Mouse (Mus musculus) hindbrain, embryonic 13.5 days (tissue): Measurements from ENCODE around the gene Cpeb2. TPM values are rescaled to one million over a fixed set of nuclear protein-coding genes. Genes with fewer than 3 reads are reported as not detected.
A peak's percentile ranks its signal among the peaks of the same experiment; 100 is the strongest.

Experiments
- ATAC-seq: fragments of 200-750 bp; cut with Nextera tagmentation; 2 replicates; pipeline ENCODE4 v1.8.0; 2017; ENCODE audit warnings: moderate TSS enrichment; ENCODE audit not compliant: low FRiP score
- H3K27ac ChIP-seq: fragments of 300-500 bp; sonication (generic); 2 replicates; pipeline ENCODE4 v1.5.1; 2015; ENCODE audit warnings: inconsistent platforms, mild to moderate bottlenecking, moderate library complexity
- H3K27me3 ChIP-seq: fragments of 300-500 bp; sonication (generic); 2 replicates; pipeline ENCODE4 v1.6.1; 2015; ENCODE audit warnings: mild to moderate bottlenecking, inconsistent platforms
- H3K36me3 ChIP-seq: fragments of 300-500 bp; sonication (generic); 2 replicates; pipeline ENCODE4 v1.6.1; 2015; ENCODE audit warnings: mild to moderate bottlenecking, inconsistent platforms
- H3K4me1 ChIP-seq: fragments of 300-500 bp; sonication (generic); replicated peaks from 2 replicates; pipeline ENCODE4 v1.6.1; 2015; ENCODE audit warnings: inconsistent platforms
- H3K4me2 ChIP-seq: fragments of 300-500 bp; sonication (generic); 2 replicates; pipeline ENCODE4 v1.6.1; 2015; ENCODE audit warnings: inconsistent platforms, mild to moderate bottlenecking, moderate library complexity
- H3K4me3 ChIP-seq: fragments of 300-500 bp; sonication (generic); 2 replicates; pipeline ENCODE4 v1.5.1; 2015; ENCODE audit warnings: mild to moderate bottlenecking, inconsistent platforms
- H3K9ac ChIP-seq: fragments of 300-500 bp; sonication (generic); 2 replicates; pipeline ENCODE4 v1.6.1; 2015; ENCODE audit warnings: mild to moderate bottlenecking, inconsistent platforms
- H3K9me3 ChIP-seq: fragments of 300-500 bp; sonication (generic); 2 replicates; pipeline ENCODE4 v1.6.1; 2016; ENCODE audit warnings: inconsistent platforms
- WGBS: fragments of 180-500 bp; shearing (Covaris S2); methylation state at CpG from one replicate; pipeline ENCODE4 v1.1.7; 2015; 5-methylcytosine and 5-hydroxymethylcytosine counted together
- polyA plus RNA-seq: library from polyadenylated mRNA; unstranded; fragments of >200 nt; fragmentation: Nextera tagmentation; extraction: Ambion mirVana; gene quantifications from 2 replicates; pipeline ENCODE4 v1.2.1, GENCODE M21; 2015

Cpeb2 gene
- polyA plus RNA-seq, 1 experiment from 2014 or later: 14.2 TPM

GRCm38 (mm10) chr5:43337212-43337611 is 104.2 kb downstream of the Cpeb2 start:
- H3K9ac ChIP-seq: no peak overlapping the region
- 95% methylated on average over 1 of the region's 1 CpGs for WGBS
- H3K4me1 ChIP-seq: peaks cover 5% of the 10 kb centered on the region; the same call in 1 of the 2 replicates
- H3K27ac ChIP-seq: no peak overlapping the region
- H3K4me2 ChIP-seq: no peak overlapping the region
- H3K36me3 ChIP-seq: no peaks in the 10 kb centered on the region
- H3K9me3 ChIP-seq: no peaks in the 10 kb centered on the region
- no peak overlapping the region for H3K4me3 ChIP-seq
- ATAC-seq: no peak
- H3K27me3 ChIP-seq: no peaks in the 10 kb centered on the region

- no peak overlapping the region for H3K4me3 ChIP-seq
- 0 out of 2 replicates have a peak overlapping the region, but pooled peaks have one; percentile 31 for H3K27ac ChIP-seq
- no peak overlapping the region for H3K4me2 ChIP-seq
- H3K9me3 ChIP-seq: no peaks in the 10 kb centered on the region
- H3K27me3 ChIP-seq: no peaks in the 10 kb centered on the region
- H3K36me3 ChIP-seq: no peaks in the 10 kb centered on the region
- H3K9ac ChIP-seq: no peak overlapping the region
- H3K4me1 ChIP-seq: peaks cover 5% of the 10 kb centered on the region; the same call in 1 of the 2 replicates
- ATAC-seq: peak; percentile 87
- WGBS: 43% methylated on average over 10 of the region's 10 CpGs
Measured at GRCm38 (mm10) chr5:43338771-43339475, 106.0 kb downstream of the Cpeb2 start.
